Mouse (Mus musculus): ENCODE measurements around the gene Spop.

GRCm38 (mm10) chr11:95519996-95520395, 106.1 kb downstream of the Spop start:
- TF ChIP-seq CTCF (IDR thresholded peaks at IDR 0.05; ENCODE audit: low read depth) (peak; percentile 14; the same call in 1 of the 2 replicates), EP300 (IDR thresholded peaks at IDR 0.05; ENCODE audit: low read depth) (no peak)

Measured in heart, postnatal 0 days (tissue).